Mouse (Mus musculus) limb, embryonic 14.5 days (tissue): ENCODE results near the gene Ripor2. TPM values are rescaled to one million over a fixed set of nuclear protein-coding genes. Genes with fewer than 3 reads are reported as not detected.

Source experiments
- ATAC-seq: fragments of 200-750 bp; cut with Nextera tagmentation; 2 replicates; pipeline ENCODE4 v1.8.0; 2017; ENCODE audit warnings: low read depth, moderate number of reproducible peaks, moderate TSS enrichment; ENCODE audit not compliant: low FRiP score
- DNase-seq: peaks from one replicate; pipeline ENCODE4 v3.0.0-alpha.2; 2015; ENCODE audit warnings: low spot score
- H3K27ac ChIP-seq: fragments of 300-500 bp; sonication (generic); replicated peaks from 2 replicates; pipeline ENCODE4 v1.5.1; 2014; ENCODE audit warnings: low read depth, mild to moderate bottlenecking, low read length, moderate library complexity, mixed read lengths
- H3K27me3 ChIP-seq: fragments of 300-500 bp; sonication (generic); 2 replicates; pipeline ENCODE4 v1.6.1; 2014; ENCODE audit warnings: low read length, mixed read lengths; ENCODE audit not compliant: control insufficient read depth, insufficient read depth
- H3K36me3 ChIP-seq: fragments of 300-500 bp; sonication (generic); 2 replicates; pipeline ENCODE4 v1.6.1; 2014; ENCODE audit warnings: mild to moderate bottlenecking, low read length, moderate library complexity, mixed read lengths; ENCODE audit not compliant: control insufficient read depth, insufficient read depth
- H3K4me1 ChIP-seq: fragments of 300-500 bp; sonication (generic); 2 replicates; pipeline ENCODE4 v1.6.1; 2014; ENCODE audit warnings: antibody characterized with exemption, low read length, mixed read lengths; ENCODE audit not compliant: control insufficient read depth, insufficient read depth
- H3K4me2 ChIP-seq: fragments of 300-500 bp; sonication (generic); replicated peaks from 2 replicates; pipeline ENCODE4 v1.6.1; 2014; ENCODE audit warnings: low read depth, mild to moderate bottlenecking, low read length, moderate library complexity; ENCODE audit not compliant: severe bottlenecking
- H3K4me3 ChIP-seq: fragments of 300-500 bp; sonication (generic); replicated peaks from 2 replicates; pipeline ENCODE4 v1.5.1; 2014; ENCODE audit warnings: low read length
- H3K9ac ChIP-seq: fragments of 300-500 bp; sonication (generic); 2 replicates; pipeline ENCODE4 v1.6.1; 2014; ENCODE audit warnings: mild to moderate bottlenecking, low read depth, low read length, moderate library complexity; ENCODE audit not compliant: severe bottlenecking
- H3K9me3 ChIP-seq: fragments of 300-500 bp; sonication (generic); 2 replicates; pipeline ENCODE4 v1.6.1; 2016; ENCODE audit warnings: low read length; ENCODE audit not compliant: control insufficient read depth
- POLR2A ChIP-seq: fragments of 200-500 bp; IDR thresholded peaks from 2 replicates; pipeline ENCODE4 v1.8.0; 2012; ENCODE audit warnings: inconsistent platforms, mild to moderate bottlenecking, moderate library complexity, borderline replicate concordance; ENCODE audit not compliant: insufficient read depth, insufficient read length; ENCODE audit errors: extremely low read depth
- WGBS: fragments of 180-500 bp; shearing (Covaris S2); extraction: QIAGEN DNeasy Blood & Tissue Kit; methylation state at CpG from one replicate; pipeline ENCODE4 v1.1.7; 2014; 5-methylcytosine and 5-hydroxymethylcytosine counted together
- polyA plus RNA-seq, 2 experiments: library from polyadenylated mRNA; depleted of rRNA in 1 of 2; stranded (reverse) in 1 of 2; unstranded in 1 of 2; fragments of >200 nt; fragmentation: Nextera tagmentation in 1 of 2; extraction: Ambion mirVana in 1 of 2; gene quantifications; 2 replicates each; pipeline versions ENCODE4 v1.2.1 to v1.2.3; 2012 to 2014

Ripor2 gene
- polyA plus RNA-seq, 2 experiments, result 5.1 TPM

GRCm38 (mm10) chr13:24617076-24617798, 35.2 kb downstream of the Ripor2 start:
- Histone ChIP-seq H3K9ac (no peak overlapping the region), H3K27ac (no peak overlapping the region)
- DNase-seq, result no peak

GRCm38 (mm10) chr13:24617799-24618130, 35.8 kb downstream of the Ripor2 start:
- no peak for DNase-seq
- Histone ChIP-seq H3K9ac (no peak overlapping the region), H3K36me3 (no peaks in the 10 kb centered on the region), H3K4me1 (no peaks in the 10 kb centered on the region), H3K27ac (no peak overlapping the region), H3K4me2 (no peak overlapping the region), H3K27me3 (no peaks in the 10 kb centered on the region), H3K4me3 (no peak overlapping the region), H3K9me3 (no peaks in the 10 kb centered on the region)
- ATAC-seq, result no peak
- WGBS, result 76% methylated on average over 2 of the region's 2 CpGs
- no peak for TF ChIP-seq POLR2A

More at GRCm38 (mm10) chr13:24617076-24617798, 35.2 kb downstream of the Ripor2 start:
- no peaks in the 10 kb centered on the region for H3K9me3 ChIP-seq
- 68% methylated on average over 6 of the region's 6 CpGs for WGBS
- no peaks in the 10 kb centered on the region for H3K36me3 ChIP-seq
- H3K4me3 ChIP-seq, result no peak overlapping the region
- no peak for ATAC-seq
- TF ChIP-seq POLR2A, result no peak
- H3K4me1 ChIP-seq, result no peaks in the 10 kb centered on the region
- H3K4me2 ChIP-seq, result no peak overlapping the region
- no peaks in the 10 kb centered on the region for H3K27me3 ChIP-seq

- no peaks in the 10 kb centered on the region for H3K36me3 ChIP-seq
- no peak for TF ChIP-seq POLR2A
- ATAC-seq, result no peak
- no peaks in the 10 kb centered on the region for H3K27me3 ChIP-seq
- H3K4me2 ChIP-seq, result no peak overlapping the region
- no peak overlapping the region for H3K9ac ChIP-seq
- no peaks in the 10 kb centered on the region for H3K9me3 ChIP-seq
- no peak overlapping the region for H3K4me3 ChIP-seq
- DNase-seq, result no peak
- 100% methylated on average over 1 of the region's 1 CpGs for WGBS
- no peaks in the 10 kb centered on the region for H3K4me1 ChIP-seq
- H3K27ac ChIP-seq, result no peak overlapping the region
Measured at GRCm38 (mm10) chr13:24619711-24620110, 37.7 kb downstream of the Ripor2 start.

GRCm38 (mm10) chr13:24620439-24620838, 38.5 kb downstream of the Ripor2 start:
- DNase-seq (no peak), ATAC-seq (no peak)
- H3K27me3 ChIP-seq, result no peaks in the 10 kb centered on the region
- no peak overlapping the region for H3K27ac ChIP-seq
- H3K9ac ChIP-seq, result no peak overlapping the region
- no peak overlapping the region for H3K4me2 ChIP-seq
- H3K36me3 ChIP-seq, result no peaks in the 10 kb centered on the region
- no peaks in the 10 kb centered on the region for H3K4me1 ChIP-seq
- TF ChIP-seq POLR2A, result no peak
- 23% methylated on average over 6 of the region's 6 CpGs for WGBS
- H3K9me3 ChIP-seq, result no peaks in the 10 kb centered on the region
- H3K4me3 ChIP-seq, result no peak overlapping the region

- ATAC-seq (no peak), DNase-seq (no peak)
- H3K4me2 ChIP-seq, result no peak overlapping the region
- TF ChIP-seq POLR2A, result no peak
- H3K27ac ChIP-seq, result no peak overlapping the region
- no peaks in the 10 kb centered on the region for H3K27me3 ChIP-seq
- H3K9me3 ChIP-seq, result no peaks in the 10 kb centered on the region
- H3K4me3 ChIP-seq, result no peak overlapping the region
- no peak overlapping the region for H3K9ac ChIP-seq
- peaks cover 5% of the 10 kb centered on the region; the same call in 1 of the 2 replicates for H3K4me1 ChIP-seq
- no peaks in the 10 kb centered on the region for H3K36me3 ChIP-seq
- WGBS, result 83% methylated on average over 4 of the region's 4 CpGs
Measured at GRCm38 (mm10) chr13:24623631-24624030, 41.6 kb downstream of the Ripor2 start.

DNA sequence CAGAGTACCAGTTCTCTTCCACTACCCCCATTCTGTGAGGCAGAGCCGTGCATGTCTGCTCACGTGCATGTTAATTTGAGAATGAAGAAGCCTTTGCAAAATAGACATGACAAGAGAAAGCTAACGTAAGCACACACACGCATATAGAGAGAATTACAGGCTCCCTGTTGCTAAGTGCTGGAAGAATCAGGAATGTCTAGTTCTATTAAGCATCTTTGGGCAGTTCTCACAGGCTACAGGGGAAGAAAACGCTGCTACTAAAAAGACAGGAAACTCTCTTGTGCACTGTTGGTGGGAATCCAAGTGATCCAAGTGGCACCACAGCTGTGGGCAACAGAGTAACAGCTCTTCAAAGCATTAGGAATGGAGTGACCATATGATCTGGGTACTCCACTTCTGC, 43.1 kb downstream of the Ripor2 start:
- TF ChIP-seq POLR2A, result no peak
- H3K9ac ChIP-seq, result no peak overlapping the region
- H3K4me2 ChIP-seq, result no peak overlapping the region
- ATAC-seq (no peak), DNase-seq (no peak)
- WGBS, result 75% methylated on average over 5 of the region's 5 CpGs
- peaks cover 5% of the 10 kb centered on the region; the same call in 1 of the 2 replicates for H3K4me1 ChIP-seq
- no peaks in the 10 kb centered on the region for H3K27me3 ChIP-seq
- no peaks in the 10 kb centered on the region for H3K9me3 ChIP-seq
- no peak overlapping the region for H3K4me3 ChIP-seq
- no peaks in the 10 kb centered on the region for H3K36me3 ChIP-seq
- no peak overlapping the region for H3K27ac ChIP-seq
